Mouse (Mus musculus): ENCODE measurements around the gene T2. TPM values are rescaled to one million over a fixed set of nuclear protein-coding genes. Genes with fewer than 3 reads are reported as not detected.
A peak's percentile ranks its signal among the peaks of the same experiment; 100 is the strongest.
"Not testable (repeated sequence)": the region's sequence is repeated elsewhere in the genome, so short reads cannot be mapped to it uniquely, and the experiment has no call there.

The T2 gene
- total RNA-seq (2021) = not detected
- long read RNA-seq, experiment 1 = 0 reads
- long read RNA-seq, experiment 2 = 0 reads

GRCm38 (mm10) chr17:8355692-8356091 lies at the start of gene T2:
TSS of gene T2 (plus strand) at chr17:8355992.
- DNase-seq (ENCODE audit: low spot score in 2 of 2) = no peak

GRCm38 (mm10) chr17:8310838-8311614 lies 44.8 kb upstream of the T2 start, which contains the start of gene Sft2d1:
TSS of gene Sft2d1 (plus strand) at chr17:8311102.
- DNase-seq (ENCODE audit: low spot score in 2 of 2) = peak; percentile 88 to 95

DNA sequence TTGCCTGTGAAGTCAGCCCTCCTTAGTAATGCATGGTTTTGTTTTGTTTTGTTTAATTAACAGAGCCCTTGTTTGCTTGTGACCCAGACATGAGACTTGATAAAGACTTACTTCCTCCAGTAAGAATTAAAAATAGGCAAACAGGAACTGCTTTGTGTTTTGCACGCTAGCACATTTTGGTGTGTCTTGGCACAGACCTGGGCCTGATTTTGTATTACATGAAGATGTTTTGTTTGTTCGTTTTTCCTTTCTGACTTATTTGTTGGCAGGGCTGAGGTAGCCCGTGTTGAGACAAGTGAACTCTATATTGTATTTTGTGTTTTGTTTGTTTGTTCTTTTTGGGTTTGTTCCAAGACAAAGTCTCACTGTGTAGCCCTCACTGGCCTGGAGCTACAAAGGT lies 44.0 kb upstream of the T2 start:
- DNase-seq (ENCODE audit: low spot score in 2 of 2) = no peak

DNA sequence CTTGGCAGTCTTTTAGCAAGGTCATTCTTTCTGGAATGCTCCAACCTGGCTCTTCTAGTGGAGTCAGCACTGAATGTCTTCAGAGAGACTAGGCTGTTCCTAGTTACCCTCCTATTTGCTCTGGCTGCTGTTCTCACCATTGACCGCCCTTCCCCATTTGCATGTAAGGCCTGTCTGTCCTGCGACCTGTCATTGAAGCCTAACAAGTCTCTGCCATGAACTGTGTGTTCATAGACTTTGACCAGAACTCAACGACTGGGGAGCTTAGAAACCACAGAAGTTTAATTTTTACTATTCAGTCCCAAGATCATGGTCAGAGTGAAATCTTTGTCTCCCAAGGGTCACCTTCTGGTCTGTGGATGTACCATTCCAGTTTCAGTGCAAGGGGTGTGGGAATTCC lies 41.8 kb upstream of the T2 start:
- no peak for DNase-seq (ENCODE audit: low spot score in 2 of 2)

GRCm38 (mm10) chr17:8316251-8316650 lies 39.5 kb upstream of the T2 start:
- DNase-seq (ENCODE audit: low spot score in 2 of 2) = no peak

- DNase-seq (ENCODE audit: low spot score in 2 of 2) = not testable (repeated sequence)
Measured at GRCm38 (mm10) chr17:8326877-8327276, 28.9 kb upstream of the T2 start.

GRCm38 (mm10) chr17:8328511-8329174 lies 27.1 kb upstream of the T2 start:
- DNase-seq (ENCODE audit: low spot score in 2 of 2) = no peak

GRCm38 (mm10) chr17:8330602-8331001 lies 25.2 kb upstream of the T2 start:
- DNase-seq (ENCODE audit: low spot score in 2 of 2) = no peak

DNA sequence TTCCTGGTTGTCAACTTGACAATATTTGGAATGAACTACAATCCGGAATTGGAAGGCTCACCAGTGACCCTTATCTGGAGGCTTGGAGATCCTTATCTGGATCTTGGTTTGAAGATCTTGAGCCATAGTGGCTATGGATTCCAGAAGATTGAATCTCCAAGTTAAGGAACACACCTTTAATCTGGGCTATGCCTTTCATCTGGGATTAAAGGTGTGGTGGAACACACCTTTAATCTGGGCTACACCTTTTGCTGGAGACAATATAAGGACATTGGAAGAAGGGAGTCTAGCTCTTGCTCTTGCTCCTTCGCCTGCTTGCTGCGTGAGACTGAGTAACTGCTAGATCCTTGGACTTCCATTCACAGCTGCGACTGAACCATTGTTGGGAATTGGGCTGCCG lies 18.6 kb upstream of the T2 start, which contains the start of gene Prr18:
TSS of gene Prr18 (plus strand) at position 301 of the 400 bp plus-strand sequence.
- DNase-seq (ENCODE audit: low spot score in 2 of 2) = not testable (repeated sequence)

DNA sequence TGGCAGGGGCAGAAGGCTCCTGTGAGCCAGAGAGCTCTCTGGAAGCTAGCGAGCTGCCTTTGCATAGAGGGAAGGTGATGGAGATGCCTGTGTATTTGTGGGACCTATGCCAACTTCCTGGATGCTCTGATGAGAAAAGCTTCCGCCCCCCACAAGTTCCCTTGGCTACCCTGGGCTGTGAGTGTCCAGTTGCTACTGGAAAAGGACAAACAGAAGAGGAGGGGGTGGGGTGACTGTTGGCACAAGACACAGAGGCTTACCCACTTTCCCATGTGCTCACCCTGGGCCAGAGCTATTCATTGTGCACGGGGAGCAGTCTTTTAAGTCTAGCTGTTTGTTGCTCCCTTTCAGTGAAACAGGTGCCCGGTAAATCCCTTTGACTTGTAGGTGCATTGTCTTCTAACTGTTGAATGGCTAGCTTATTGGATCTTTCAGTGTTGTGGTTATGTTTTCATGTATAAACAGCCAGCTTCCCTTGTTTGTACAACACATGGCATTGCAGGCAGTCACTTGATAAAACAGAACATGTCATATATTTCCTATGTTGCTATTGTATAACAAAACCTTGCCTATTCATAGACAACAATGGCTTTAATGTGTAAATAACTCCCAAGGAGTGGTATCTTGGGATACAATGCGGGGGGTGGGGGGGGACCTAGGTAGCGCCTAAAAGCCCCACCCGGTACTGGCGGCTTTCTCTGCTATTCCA lies 16.0 kb upstream of the T2 start:
- DNase-seq (ENCODE audit: low spot score in 2 of 2) = no peak

DNA sequence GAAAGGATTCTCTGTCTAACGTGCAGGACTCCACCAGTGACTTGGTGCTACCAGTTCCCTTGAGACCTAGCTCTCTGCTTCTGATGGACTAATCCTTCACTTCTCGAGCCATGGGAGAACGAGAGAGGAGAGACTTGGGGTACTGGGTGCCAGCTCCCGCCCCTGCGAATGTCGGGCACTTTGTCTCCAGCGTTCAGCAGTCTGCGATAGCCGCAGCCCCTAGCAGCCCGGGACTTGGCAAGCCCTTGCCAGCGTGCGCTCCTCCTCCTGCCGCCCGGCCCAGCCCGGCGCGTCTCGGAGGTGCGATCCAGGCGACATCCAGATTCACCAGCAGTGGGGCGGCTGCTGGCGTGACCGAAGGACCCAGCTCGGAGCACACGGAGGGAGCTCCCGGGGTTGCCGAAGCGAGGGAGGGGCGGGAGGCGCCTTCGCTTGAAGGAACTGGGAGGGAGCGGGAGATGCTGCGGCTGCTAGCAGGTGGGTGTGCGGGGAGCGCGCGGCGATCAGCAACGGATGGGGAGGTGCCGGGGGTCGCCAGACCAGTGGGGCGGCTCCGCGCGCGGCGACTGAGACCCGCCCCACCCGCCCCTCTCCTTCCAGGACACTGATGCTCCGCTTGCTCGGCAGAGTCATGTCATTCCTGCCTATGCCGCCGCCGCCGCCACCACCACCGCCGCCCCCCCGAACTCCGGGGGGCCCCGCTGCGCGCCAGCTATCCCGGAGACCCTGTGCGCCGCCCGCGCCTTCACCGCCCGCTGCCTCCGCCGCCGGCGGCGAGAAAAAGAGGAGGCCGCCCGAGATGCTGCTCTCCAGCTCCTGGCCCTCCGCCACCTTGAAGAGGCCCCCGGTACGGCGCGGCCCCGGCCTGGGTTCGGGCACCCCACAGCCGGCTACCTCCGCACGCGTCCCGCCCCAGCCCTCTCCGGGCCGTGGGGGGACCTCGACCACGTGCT lies 15.1 kb upstream of the T2 start:
- peak in 1 of 2 experiments; percentile 31 for DNase-seq (ENCODE audit: low spot score in 2 of 2)

GRCm38 (mm10) chr17:8341360-8341963 lies 14.3 kb upstream of the T2 start:
- no peak for DNase-seq (ENCODE audit: low spot score in 2 of 2)

- DNase-seq (ENCODE audit: low spot score in 2 of 2) = no peak
Measured at GRCm38 (mm10) chr17:8342706-8343105, 13.1 kb upstream of the T2 start.

DNA sequence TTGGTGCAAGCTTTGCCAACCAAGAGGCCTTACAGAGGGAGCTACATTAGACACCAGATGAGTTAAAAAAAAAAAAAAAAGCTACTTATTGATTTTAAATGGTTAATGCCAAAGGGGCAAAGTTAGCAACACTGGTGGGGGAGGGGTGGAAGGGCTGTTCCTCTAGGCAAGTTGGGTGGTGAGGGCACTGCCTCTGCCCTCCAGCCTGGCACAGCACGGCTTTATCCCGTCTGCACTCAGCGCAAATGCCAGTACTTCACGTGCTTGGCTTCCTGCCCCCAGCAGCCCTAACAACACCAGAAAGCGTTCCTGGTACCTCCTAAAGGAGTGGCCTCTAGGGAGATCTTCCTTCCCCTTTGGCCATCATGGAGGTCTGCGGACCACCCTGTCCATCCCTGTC lies 12.4 kb upstream of the T2 start:
- no peak for DNase-seq (ENCODE audit: low spot score in 2 of 2)

GRCm38 (mm10) chr17:8347765-8348285 lies 8.0 kb upstream of the T2 start:
- DNase-seq (ENCODE audit: low spot score in 2 of 2) = no peak

- DNase-seq (ENCODE audit: low spot score in 2 of 2) = no peak
Measured at GRCm38 (mm10) chr17:8348941-8349340, 6.9 kb upstream of the T2 start.

- no peak for DNase-seq (ENCODE audit: low spot score in 2 of 2)
Measured at GRCm38 (mm10) chr17:8351088-8351487, 4.7 kb upstream of the T2 start.

GRCm38 (mm10) chr17:8357498-8357897 lies 1.7 kb downstream of the T2 start:
- DNase-seq (ENCODE audit: low spot score in 2 of 2) = no peak

DNA sequence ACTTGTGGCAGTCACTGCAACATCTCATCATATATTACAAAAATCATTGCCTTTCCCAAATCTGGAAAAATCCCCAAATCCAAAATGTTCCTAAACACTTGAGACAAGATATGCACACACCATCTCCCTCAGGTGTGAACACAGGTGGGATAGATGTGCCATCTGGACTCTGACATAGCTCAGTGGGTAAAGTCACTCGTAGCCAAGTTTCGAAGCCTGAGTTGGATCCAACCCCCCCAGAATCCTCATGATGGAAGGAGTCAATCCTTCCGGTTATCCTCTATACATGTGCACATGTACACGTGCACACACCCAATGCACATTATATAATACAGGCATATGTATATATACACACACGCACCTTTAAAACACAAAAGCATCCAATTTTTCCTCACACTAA lies 5.1 kb downstream of the T2 start:
- no peak for DNase-seq (ENCODE audit: low spot score in 2 of 2)

Data from gastrocnemius, postnatal 4 days (tissue).